Mouse (Mus musculus) olfactory bulb, adult 2 months (tissue): ENCODE data around the gene Arhgap1.

Experiments used
- CTCF ChIP-seq: fragments of 200-500 bp; IDR thresholded peaks from 2 replicates; pipeline ENCODE4 v1.5.1; 2012; ENCODE audit warnings: low read depth, mild to moderate bottlenecking, low read length, moderate library complexity; ENCODE audit not compliant: insufficient read depth
- POLR2A ChIP-seq: fragments of 200-500 bp; IDR thresholded peaks from 2 replicates; pipeline ENCODE4 v1.6.1; 2012; ENCODE audit warnings: mild to moderate bottlenecking, low read depth, low read length, moderate library complexity; ENCODE audit not compliant: insufficient read depth

GRCm38 (mm10) chr2:91649152-91649551, 508 bp upstream of the Arhgap1 start:
- TF ChIP-seq POLR2A (no peak), CTCF (no peak)
